Mouse (Mus musculus) left cerebral cortex, adult 18-20 months (tissue): Measurements from ENCODE around the gene Olfr679. TPM values are rescaled to one million over a fixed set of nuclear protein-coding genes. Genes with fewer than 3 reads are reported as not detected.
"Not testable (repeated sequence)": the region's sequence is repeated elsewhere in the genome, so short reads cannot be mapped to it uniquely, and the experiment has no call there.

Experiments
- DNase-seq, 2 experiments: peaks; one replicate each; pipeline ENCODE4 v3.0.0; 2021 to 2022; ENCODE audit warnings: low spot score in 2 of 2, mixed read lengths in 1 of 2
- long read RNA-seq, 2 experiments: library from polyadenylated mRNA; stranded (forward); transcript quantifications; one replicate each; pipeline ENCODE4 v2.0.0; 2021
- total RNA-seq, 2 experiments: library from RNA; stranded (reverse); gene quantifications; 2 replicates each; pipeline ENCODE4 v1.2.3; 2021

The Olfr679 gene
- total RNA-seq = not detected
- long read RNA-seq, experiment 1 = 0 reads
- long read RNA-seq, experiment 2 = 0 reads

DNA sequence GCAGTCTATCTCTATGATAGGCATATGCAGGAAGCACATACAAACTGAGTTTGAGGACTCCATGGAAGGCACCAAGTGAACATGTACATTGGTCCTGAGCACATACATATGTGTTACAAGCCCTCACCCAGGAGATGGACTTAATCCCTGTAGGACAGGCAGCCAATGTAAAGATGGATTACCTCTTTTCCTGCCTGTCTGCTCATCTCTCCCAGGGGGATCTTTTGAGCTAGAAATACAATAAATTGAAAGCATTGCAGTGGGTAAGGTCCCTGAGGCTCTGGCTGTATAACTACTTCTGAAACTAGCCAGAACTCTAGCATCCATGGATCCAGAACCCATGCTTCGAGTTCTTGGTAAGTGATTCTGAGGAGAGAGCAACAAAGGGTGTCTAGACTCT lies at the start of gene Olfr679:
Olfr679 (plus strand) TSS at position 301 of the 400 bp plus-strand sequence.
- no peak for DNase-seq

DNA sequence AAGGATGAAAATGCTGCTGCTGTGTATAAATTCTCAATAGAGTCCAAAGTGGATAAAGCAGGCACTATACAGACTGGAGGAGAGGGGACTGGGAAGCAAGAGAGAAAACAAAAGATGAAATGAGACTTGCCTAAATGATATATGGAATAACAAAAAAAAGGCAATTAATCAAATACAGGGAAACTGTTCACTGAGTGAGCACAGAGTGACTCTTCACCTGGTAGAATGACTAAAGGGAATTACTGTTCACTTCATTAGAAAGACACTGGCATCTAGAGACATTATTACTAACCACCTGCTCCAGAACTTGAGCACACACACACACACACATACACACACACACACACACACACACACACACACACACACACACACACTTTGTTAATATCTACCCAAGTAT lies 48.6 kb upstream of the Olfr679 start, which contains the start of gene Olfr676:
Olfr676 (plus strand) TSS at position 301 of the 400 bp plus-strand sequence.
- DNase-seq = no peak

DNA sequence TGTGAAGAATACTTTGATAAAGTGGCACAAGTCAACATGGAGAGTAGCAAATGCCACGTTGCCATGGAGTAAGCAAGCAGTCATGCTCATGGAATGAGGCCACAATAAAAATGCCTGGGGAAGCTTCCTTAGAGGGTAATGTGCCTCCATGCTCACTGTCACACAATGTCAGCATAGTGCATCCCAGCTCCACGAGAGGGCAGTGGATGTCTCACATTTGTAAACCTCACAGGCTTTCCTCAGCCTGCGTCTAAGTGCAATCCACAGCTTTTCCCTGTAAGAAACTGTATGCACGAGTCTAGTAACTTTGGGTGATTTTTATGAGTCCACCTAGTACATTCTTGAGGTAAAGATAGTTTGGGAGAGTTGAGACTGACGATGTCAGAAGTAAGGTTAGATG lies 47.2 kb upstream of the Olfr679 start:
- DNase-seq = not testable (repeated sequence)

DNA sequence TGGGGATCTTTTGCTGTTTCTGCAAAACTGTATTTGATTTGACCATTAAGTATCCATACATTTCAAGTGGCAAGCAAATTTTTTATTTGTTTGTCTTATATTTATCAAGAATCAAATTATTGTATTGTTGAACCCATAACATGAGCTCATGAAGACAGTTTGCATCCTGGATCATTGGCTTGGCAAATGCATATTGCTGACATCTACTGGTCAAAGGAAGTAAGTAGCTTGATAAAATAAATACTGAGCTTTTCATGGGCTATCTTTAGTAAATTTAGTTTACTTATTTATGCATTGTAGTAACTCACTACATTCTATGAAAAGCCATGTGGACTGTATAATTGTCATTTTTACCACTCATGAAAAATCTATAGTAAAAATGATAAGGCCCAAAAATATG lies 22.1 kb upstream of the Olfr679 start:
- no peak for DNase-seq

DNA sequence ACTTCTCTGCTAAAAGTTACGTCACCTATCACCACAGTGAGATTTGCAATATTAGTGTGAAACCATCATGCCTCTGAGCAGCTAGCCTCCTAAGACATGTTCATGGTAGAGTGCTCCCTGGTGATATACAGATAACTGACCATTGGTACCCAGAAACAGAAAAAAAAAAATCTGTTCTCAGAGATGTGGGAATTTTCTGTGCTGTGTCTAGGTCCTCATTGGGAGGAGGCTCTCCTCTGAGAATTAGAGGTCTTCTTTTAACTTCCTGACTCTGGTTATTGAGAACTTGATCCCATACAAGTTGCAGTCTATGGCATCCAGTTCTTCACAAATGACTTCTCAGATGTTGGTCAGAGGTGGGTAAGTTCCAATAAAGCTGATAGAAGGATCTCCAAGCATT lies 16.8 kb upstream of the Olfr679 start, which contains the start of gene Olfr678:
Olfr678 (plus strand) TSS at position 301 of the 400 bp plus-strand sequence.
- DNase-seq = no peak

DNA sequence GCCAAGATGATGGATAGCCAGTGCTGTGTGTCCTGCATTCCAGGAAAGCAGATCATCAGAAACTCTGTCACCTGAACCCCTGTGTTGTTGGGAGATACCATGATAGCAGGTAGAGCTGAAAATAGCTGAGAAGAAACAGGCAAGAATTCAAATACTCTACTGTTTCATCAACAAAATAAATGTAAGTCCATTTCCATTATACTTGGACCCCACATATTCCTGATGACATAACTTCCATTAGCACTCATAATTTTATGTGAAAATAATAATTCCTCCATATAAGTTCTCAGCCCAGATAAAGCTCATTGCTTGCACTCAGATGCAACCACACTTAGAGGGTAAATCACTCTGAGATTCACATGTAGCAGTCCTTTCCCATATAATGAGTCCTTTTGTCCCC lies 11.7 kb downstream of the Olfr679 start, which contains the start of gene Olfr680-ps1:
Olfr680-ps1 (minus strand) TSS at position 101 of the 400 bp plus-strand sequence.
- not testable (repeated sequence) for DNase-seq

DNA sequence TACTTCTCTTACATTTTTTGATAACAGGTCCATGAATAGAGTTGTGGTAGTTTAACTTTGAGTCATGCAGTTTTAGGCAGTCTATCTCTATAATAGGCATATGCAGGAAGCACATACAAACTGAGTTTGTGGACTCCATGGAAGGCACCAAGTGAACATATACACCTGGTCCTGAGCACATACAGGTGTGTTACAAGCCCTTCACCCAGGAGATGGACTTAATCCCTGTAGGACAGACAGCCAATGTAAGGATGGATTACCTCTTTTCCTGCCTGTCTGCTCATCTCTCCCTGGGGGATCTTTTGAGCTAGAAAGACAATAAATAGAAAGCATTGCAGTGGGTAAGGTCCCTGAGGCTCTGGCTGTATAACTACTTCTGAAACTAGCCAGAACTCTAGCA lies 35.5 kb downstream of the Olfr679 start, which contains the start of gene Olfr681:
Olfr681 (plus strand) TSS at position 301 of the 400 bp plus-strand sequence.
- DNase-seq = no peak

Other genes starting within 250 kb of the Olfr679 start
- gene Usp17lb, start 238.6 kb upstream of the Olfr679 start, total RNA-seq = not detected
- gene Usp17la, start 224.2 kb upstream of the Olfr679 start, total RNA-seq = not detected
- gene Olfr665, start 203.2 kb upstream of the Olfr679 start, total RNA-seq = not detected
- gene Olfr666, start 185.3 kb upstream of the Olfr679 start, total RNA-seq = not detected
- not detected for gene Olfr667, start 159.7 kb upstream of the Olfr679 start, total RNA-seq
- not detected for gene Olfr668, start 153.1 kb upstream of the Olfr679 start, total RNA-seq
- not detected for gene Olfr669, start 147.0 kb upstream of the Olfr679 start, total RNA-seq
- gene Olfr670, start 118.6 kb upstream of the Olfr679 start, total RNA-seq = not detected
- not detected for gene Olfr671, start 102.1 kb upstream of the Olfr679 start, total RNA-seq
- not detected for gene Olfr672, start 79.2 kb upstream of the Olfr679 start, total RNA-seq
- not detected for gene Olfr675, start 52.7 kb upstream of the Olfr679 start, total RNA-seq
- not detected for gene Olfr676, start 48.5 kb upstream of the Olfr679 start, total RNA-seq
- not detected for gene Olfr677, start 29.8 kb upstream of the Olfr679 start, total RNA-seq
- gene Olfr678, start 16.7 kb upstream of the Olfr679 start, total RNA-seq = not detected
- not detected for gene Olfr680-ps1, start 11.6 kb downstream of the Olfr679 start, total RNA-seq
- gene Olfr681, start 35.6 kb downstream of the Olfr679 start, total RNA-seq = not detected
- gene Olfr683, start 65.8 kb downstream of the Olfr679 start, total RNA-seq = not detected
- not detected for gene Olfr684, start 82.4 kb downstream of the Olfr679 start, total RNA-seq
- gene Olfr685, start 104.8 kb downstream of the Olfr679 start, total RNA-seq = not detected
- not detected for gene Olfr686, start 126.3 kb downstream of the Olfr679 start, total RNA-seq
- gene Olfr688, start 206.9 kb downstream of the Olfr679 start, total RNA-seq = not detected
- gene Olfr689, start 230.0 kb downstream of the Olfr679 start, total RNA-seq = not detected